Mouse (Mus musculus) lung, postnatal 10 days (tissue): ENCODE results near the gene Dnajc22.

Experiments
- DNase-seq: peaks from one replicate; pipeline ENCODE4 v3.0.0; 2021

The Dnajc22 gene

DNA sequence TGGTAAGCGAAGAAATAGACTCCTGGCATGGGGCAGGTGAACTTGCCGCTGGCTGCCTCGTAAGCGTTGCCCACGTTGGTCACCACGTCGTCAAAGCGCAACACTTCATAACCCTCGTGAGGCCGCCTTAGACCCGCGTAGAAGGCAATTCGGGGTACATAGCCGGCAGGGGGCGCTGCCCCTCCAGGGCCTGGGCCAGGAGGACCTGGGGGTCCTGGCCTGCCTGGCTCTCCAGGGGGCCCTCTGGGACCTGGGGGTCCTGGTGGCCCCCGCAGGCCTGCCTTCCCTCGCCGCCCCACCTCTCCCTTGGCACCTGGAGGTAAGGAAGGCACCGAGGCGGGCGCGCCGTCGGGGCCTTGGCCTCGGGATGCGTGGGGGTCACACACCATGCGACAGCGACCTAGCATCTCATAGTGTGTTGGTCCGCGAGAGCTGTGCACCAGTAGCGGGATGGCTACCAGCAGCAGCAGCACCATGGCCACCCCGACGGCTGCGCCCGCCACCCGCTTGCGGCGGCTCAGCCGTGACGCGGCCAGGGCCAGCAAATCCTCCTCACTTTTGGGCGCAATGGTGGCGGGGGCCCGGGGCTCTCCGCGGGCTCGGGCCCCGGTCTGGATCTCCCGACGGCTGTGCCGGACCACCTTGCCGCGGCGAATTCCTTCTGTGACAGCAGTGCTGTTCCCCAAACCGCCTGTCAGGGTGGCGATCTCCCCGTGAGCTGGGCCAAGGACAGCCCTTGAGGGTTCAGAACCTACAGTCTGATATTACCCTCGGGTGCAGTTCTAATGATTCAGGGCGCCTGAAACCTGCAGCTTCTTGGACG lies 5.5 kb upstream of the Dnajc22 start, which contains the start of gene C1ql4:
Gene C1ql4 (minus strand): TSS at position 565 of the 823 bp plus-strand sequence.
- DNase-seq, result no peak

DNA sequence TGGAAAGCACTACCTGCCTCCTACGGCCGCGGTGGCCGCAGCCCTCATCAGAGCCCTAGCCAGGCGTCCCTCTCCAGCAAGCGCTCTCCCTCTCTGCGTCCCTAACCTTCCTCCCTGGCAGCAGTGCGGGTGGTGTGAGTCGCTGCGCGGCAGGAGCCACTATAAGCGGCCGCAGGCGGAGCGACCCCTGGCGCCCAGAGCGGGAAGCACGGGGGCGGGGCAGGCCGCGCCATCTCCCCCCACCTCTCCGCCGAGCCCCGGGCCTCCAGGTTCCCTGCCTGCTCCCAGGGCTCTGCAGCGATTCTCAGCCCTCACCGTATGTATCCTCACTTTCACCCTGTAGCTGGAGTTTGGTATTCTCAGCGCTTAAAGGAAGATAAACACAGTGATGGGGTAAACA lies 4.7 kb upstream of the Dnajc22 start:
- peak; percentile 88 for DNase-seq

- DNase-seq, result no peak
Measured at GRCm38 (mm10) chr15:99089069-99089468, 3.9 kb upstream of the Dnajc22 start.

- DNase-seq, result peak; percentile 60
Measured at GRCm38 (mm10) chr15:99093291-99094258, 605 bp downstream of the Dnajc22 start.

DNA sequence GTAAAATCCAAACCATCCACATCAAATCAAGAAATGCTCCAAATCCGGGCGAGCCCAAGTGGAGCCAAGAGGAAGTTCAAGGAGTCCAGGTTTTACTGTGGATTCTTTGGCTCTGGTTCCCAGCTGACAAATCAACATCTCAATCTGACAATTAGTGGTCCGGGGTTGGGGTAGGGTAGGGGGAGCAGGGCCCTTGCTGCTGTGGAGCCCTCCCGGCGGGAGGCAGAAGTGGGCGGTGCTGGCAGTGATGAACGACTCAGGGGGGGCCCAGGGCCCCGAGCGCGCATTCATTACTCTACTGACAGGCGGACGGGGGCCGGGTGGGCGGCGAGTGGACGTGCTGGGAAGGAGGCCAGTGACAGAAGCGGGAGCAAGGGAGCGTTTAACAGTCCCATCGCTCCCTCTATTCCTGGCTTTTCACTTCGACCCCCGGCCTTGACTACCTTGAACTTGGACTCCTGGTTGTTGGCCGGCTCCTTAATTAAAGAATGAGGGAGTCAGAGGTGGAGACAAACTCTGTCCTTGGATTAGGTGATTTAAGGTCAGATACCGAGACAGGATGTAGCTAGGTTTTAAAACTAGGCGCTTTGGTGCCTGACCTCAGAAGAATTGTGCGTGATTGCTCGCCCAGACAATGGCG lies 1.8 kb downstream of the Dnajc22 start:
- no peak for DNase-seq

- DNase-seq, result no peak
Measured at GRCm38 (mm10) chr15:99095356-99095755, 2.4 kb downstream of the Dnajc22 start.

GRCm38 (mm10) chr15:99096061-99096793 lies 3.3 kb downstream of the Dnajc22 start:
- DNase-seq, result no peak

DNA sequence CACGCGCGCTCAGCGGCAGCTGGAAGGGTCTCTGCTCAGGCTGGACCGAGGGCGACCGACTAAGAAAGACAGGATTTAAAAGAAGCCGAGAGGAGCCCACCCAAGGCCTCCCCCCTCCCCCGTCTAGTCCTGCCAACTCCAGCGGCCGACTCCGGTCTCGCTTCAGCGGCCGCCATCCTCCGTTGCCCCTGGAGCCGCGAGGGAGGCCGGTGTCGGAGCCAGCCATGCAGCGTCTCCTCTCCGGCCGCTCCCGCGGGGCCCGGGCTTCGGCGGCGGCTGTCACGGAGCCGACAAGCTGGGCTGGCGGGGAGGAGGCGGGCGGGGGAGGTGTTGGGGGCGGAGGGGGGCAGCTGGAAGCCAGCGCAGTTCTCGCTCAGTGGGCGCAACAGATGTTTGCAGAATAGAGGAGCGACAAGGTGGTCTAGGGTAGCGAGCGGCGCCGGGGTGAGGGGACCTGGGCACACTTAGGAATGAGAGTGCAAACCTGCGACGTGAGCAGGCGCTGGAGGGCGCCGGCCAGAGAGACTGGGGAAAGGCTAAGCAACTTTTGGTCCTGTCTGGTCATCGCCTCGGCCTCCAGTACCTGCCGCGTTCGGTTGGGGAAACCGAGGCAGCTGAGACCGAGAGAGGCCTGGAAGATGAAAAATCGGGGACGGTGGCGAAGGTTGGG lies 4.0 kb downstream of the Dnajc22 start:
- no peak for DNase-seq

DNA sequence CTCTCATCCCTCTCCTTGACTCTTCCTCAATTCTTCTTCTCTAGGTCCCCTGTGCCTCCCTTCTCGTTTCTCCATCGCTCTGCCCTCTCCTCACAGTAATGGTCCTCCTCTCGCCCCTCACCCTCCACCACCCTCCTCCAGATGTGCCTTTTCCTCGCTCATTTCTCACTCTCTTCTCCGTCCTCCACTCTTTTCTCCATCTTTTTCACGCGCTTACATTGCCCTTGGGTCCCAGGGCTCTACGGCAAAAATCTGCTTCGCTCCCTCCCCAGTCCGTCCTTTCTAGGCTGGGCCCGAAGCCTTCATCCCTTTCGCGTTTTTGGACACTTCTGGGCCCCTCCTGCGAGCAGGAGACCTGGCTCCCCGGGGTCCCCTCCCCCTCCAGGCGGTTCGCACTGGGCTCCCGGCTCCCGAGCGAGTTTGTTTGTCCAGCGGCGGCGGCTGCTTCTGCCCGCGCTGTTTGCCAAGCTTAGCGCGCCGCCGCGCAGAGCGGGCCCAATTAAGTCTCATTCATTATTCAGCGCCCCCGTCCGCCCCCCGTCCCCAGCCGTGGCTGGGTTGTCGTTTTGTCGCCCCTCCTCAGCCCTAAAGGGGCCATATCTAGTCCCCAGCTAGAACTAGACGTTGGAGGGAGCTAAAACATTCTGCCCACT lies 5.0 kb downstream of the Dnajc22 start:
- peak; percentile 54 for DNase-seq

DNA sequence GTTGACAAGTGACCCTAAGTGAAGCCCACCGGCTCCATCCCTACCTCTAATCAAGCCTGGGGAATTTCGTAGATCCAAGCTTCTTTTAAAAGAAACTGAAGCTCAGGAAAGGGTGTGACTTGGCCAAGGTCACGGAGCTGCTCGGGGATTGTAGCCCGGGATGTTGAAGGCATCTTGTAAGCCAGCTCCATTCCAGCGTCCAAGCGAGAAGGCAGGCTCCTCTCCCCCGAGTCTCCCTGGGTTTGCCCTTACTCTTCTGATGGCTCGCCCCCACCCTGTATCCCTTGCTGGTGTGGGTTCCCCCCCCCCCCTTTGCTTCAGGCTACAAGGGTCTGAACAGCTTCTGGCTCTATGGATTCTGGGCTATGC lies 5.5 kb downstream of the Dnajc22 start:
- DNase-seq, result no peak

- DNase-seq, result peak; percentile 74
Measured at GRCm38 (mm10) chr15:99099139-99099556, 6.2 kb downstream of the Dnajc22 start.

DNA sequence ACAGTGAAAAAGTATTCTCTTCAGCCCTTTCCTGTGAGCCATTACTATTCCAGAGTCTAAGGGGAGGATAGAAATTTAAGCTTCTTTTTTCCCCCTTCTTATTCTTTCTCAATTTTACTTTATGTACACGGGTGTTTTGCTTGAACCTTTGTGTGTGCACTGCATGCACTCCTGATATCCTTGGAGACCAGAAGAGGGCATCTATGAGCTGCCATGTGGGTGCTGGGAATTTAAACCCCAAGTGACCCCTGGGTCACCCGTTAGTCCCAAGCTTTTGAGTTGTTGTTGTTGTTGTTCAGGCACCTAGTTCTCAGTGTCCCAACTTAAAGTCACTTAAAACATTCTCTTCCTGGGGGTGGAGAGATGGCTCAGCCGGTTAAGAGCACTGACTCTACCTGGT lies 7.0 kb downstream of the Dnajc22 start:
- no peak for DNase-seq

GRCm38 (mm10) chr15:99105238-99105637 lies 12.3 kb downstream of the Dnajc22 start:
- DNase-seq, result no peak

GRCm38 (mm10) chr15:99107866-99108265 lies 14.9 kb downstream of the Dnajc22 start:
- DNase-seq, result no peak

DNA sequence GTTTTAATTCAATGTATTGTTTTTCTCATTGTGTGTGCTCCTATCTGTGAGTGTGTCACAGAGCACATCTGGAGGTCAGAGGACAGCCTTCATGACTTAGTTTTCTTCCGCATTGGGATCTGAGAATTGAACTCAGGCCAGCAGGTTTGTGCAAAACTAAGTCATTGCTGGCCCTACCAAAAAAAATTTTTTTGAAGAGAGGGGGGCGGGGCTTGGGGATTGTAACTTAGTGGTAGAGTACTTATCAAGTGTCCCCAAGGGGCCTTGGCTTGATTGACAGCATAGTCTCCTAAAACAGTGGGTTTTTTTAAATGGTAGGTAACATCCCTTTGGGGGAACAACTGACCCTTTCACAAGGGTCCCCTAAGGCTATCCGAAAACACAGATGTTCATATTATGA lies 18.2 kb downstream of the Dnajc22 start:
- DNase-seq, result no peak

DNA sequence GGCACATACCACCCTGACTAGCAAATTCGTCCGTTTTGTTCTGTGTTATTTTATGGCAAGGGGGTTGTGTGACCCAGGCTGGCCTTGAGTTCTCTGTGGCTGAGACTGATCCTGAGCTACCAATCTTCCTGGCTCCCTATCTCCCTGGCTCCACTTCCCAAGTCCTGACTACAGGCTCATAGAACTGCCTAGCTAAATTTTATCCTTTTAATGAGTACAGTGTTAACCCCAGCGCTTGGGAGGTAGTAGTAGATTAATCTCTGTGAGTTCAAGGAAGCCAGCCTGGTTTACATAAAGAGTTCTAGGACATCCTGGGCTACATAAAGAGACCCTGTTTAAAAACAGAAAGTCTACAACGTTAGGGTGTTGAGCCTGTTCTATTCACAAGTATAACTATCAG lies 18.8 kb downstream of the Dnajc22 start:
- DNase-seq, result no peak

DNA sequence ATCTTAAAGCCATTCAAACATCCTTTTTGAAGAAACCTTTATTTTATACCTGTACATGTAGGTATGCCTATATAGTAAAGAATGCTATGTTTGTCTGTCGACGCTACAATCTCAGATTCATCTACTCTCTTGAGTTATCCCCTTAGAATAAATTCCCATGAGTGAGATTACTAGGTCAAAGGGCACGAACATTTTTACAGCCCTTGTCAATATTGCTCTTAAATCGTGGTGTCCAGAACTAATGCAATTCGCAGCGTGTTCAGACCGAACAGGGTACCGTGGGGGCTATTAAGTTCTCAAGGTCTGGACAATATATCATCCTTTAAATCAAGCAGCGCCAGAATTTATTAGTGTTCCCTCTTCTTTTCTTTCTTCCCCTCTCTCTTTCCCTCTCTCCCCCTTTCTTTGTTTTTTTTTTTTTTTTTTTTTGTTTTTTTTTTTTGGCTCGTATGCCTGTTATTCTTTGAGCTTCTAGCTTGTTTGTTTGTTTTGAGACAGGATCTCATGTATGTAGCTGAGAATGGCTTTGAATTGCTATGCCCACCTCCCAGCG lies 19.9 kb downstream of the Dnajc22 start:
- DNase-seq, result no peak

- DNase-seq, result no peak
Measured at GRCm38 (mm10) chr15:99113396-99113975, 20.5 kb downstream of the Dnajc22 start.

DNA sequence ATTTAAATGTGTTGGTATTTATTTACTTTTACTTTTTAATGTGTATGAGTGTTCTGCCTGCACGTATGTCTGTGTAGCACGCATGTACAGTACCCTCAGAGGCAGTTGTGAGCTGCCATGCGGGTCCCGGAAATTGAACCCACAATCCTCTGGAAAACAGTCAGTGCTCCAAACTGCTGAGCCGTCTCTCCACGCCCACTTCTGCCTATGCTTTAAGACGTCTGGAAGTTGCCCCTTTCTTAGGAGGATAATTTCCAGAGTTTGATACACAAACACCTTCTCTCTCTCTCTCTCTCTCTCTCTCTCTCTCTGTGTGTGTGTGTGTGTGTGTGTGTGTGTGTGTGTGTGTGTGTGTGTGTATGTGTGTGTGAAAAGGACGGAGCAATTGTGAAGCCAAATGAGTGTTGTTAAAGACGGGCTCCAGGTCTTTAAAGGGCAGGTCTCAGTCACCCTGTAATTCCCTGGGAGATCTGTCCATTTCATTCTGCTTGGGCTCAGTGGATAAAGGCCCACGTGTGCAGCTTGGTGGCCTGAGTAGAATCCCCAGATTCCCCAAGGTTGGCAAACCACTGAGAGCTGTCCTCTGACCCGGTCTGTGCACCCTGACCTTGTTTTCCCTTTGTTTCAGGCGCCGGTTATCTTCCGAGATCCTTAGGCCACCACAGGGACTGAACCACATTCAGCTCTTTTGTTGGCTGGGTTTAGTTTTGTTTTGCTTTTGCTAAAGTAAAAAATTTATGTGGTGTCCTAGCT lies 21.5 kb downstream of the Dnajc22 start:
- no peak for DNase-seq

DNA sequence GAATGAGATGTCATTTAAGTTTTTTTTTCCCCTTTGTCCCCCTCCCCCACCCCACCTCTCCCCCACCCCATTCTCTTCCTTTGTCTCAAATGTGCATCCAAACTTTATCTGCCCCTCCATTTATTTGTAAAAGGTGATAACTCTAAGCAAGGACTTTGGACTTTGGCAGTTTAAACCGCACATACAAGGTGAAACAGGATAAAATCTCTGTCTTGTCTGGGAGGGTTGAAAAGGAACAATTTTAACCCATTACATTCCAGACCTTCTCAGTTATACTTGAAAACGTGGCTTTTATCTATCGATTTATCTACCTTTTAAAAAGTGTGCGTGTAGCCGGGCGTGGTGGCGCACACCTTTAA lies 22.1 kb downstream of the Dnajc22 start:
- DNase-seq, result no peak
